Mouse (Mus musculus) leukemia stem cell, adult 10-12 weeks (primary cell): ENCODE data around the gene Rec8. TPM values are rescaled to one million over a fixed set of nuclear protein-coding genes. Genes with fewer than 3 reads are reported as not detected.

Experiments used
- polyA plus RNA-seq: library from polyadenylated mRNA; stranded (reverse); fragments of >175 nt; gene quantifications from 2 replicates; pipeline ENCODE4 v1.2.3, GENCODE M21; 2012; ENCODE audit warnings: low replicate concordance

Rec8 gene
- polyA plus RNA-seq: 7.8 and 19.7 TPM in 2 replicates

GRCm38 (mm10) chr14:55617822-55618221 lies at the start of gene Rec8:
TSS of gene Rec8 (plus strand) at chr14:55618037.

GRCm38 (mm10) chr14:55575302-55575701 lies 42.5 kb upstream of the Rec8 start, which contains the start of gene Fitm1:
TSS of gene Fitm1 (plus strand) at chr14:55575617.

GRCm38 (mm10) chr14:55577871-55578667 lies 39.8 kb upstream of the Rec8 start, which contains the start of gene Psme1:
TSS of gene Psme1 (plus strand) at chr14:55578123.

GRCm38 (mm10) chr14:55584702-55585565 lies 32.9 kb upstream of the Rec8 start, which contains the start of gene Emc9:
TSS of gene Emc9 (minus strand) at chr14:55585302.

DNA sequence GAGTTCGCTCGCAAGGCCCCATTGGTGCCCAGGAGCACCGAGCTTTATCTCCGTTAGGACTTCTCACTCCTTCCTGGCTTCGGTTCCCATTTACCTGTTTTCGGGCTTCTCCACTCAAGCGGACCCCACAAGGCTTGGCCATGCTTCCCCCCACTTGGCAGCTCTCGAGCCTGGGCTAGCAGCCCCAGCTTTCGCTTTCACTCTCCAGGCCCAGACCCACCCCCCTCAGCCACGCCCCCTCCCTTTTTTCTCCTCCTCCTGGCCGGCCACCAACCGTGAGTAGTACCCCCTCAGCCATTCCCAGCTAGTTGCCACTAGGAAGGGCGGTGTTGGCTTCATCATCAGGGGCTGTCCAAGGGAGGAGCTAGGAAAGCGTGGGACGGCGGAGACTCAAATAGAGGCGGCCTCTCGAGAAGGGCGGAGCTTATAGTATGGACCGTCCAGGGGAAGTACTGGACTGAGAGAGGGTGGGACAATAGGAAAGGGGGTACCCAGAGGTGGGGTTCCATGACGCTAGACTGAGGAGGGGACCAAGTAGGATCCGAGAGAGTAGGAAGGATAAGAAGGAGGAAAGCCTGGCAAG lies 27.0 kb upstream of the Rec8 start, which contains the start of gene Psme2:
Gene Psme2 (minus strand): TSS at position 366 of the 583 bp plus-strand sequence.

GRCm38 (mm10) chr14:55591331-55591891 lies 26.4 kb upstream of the Rec8 start, which contains the start of gene Rnf31:
TSS of gene Rnf31 (plus strand) at chr14:55591708.

DNA sequence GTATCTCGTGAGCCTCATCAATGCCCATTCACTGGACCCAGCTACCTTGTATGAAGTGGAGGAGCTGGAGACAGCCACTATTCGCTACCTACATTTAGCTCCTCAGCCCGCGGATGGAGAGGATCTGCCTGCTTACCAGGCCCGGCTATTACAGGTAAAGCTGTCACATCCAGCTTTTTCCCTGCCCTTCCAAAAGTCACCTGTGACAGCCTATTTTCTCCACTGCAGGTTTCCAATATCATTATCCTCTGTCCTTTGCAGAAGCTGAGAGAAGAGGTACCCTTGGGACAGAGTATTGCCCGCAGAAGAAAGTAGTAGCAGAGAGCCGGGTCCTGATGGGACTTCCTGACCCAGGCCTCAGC lies 14.6 kb upstream of the Rec8 start, which contains the start of gene Irf9:
Gene Irf9 (plus strand): TSS at position 301 of the 362 bp plus-strand sequence.

DNA sequence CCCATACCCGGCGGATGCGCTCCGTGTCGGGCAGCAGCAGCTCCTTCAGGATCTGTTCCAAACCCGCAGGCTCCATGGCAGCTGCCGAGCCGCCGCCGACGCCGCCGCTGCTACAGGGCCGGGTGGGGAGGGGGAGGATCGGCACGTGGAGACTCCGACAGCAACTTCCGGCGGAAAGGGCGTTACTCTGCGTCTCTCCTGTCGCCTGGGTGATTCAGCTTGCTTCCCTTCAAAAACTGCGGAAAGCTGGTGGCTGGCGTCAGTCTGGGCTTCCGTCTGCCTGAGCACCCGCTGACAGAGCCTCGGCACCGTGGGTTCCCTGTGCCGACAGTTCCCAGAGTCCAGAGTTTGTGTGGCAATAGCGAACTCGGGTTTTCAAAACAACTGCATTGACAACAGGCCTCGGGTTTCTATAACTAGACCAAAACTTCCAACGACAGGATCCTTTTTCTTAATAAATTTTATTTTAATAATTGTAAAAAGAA lies 17.7 kb downstream of the Rec8 start, which contains the start of gene Ipo4:
Gene Ipo4 (minus strand): TSS at position 435 of the 485 bp plus-strand sequence.

GRCm38 (mm10) chr14:55637795-55638194 lies 20.0 kb downstream of the Rec8 start, which contains the start of gene Gm49378:
TSS of gene Gm49378 (minus strand) at chr14:55637895.

GRCm38 (mm10) chr14:55643060-55643907 lies 25.4 kb downstream of the Rec8 start, which contains the start of gene Tm9sf1:
TSS of gene Tm9sf1 (minus strand) at chr14:55643806.

DNA sequence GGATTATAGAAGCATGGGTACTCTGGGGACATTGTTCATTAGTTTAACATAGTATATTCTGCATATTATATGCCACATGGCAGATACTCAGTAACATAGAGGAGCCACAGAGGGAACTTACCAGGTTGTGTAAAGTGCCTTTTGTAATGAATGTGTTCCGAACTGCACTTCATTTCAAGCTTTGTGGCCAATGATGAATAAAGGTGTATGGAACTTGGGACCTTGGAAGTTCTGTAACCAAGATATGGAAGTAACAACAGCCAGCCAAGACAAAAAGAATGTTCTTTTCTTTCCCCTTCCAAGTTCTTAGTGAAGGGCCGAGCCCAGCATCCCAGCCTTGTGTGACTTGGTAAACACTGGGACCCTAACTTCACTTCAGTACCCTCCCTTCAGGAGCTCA lies 32.0 kb downstream of the Rec8 start, which contains the start of gene Tssk4:
Gene Tssk4 (plus strand): TSS at position 301 of the 400 bp plus-strand sequence.

GRCm38 (mm10) chr14:55659960-55660573 lies 42.2 kb downstream of the Rec8 start, which contains the start of gene Mdp1:
TSS of gene Mdp1 (minus strand) at chr14:55660508.

DNA sequence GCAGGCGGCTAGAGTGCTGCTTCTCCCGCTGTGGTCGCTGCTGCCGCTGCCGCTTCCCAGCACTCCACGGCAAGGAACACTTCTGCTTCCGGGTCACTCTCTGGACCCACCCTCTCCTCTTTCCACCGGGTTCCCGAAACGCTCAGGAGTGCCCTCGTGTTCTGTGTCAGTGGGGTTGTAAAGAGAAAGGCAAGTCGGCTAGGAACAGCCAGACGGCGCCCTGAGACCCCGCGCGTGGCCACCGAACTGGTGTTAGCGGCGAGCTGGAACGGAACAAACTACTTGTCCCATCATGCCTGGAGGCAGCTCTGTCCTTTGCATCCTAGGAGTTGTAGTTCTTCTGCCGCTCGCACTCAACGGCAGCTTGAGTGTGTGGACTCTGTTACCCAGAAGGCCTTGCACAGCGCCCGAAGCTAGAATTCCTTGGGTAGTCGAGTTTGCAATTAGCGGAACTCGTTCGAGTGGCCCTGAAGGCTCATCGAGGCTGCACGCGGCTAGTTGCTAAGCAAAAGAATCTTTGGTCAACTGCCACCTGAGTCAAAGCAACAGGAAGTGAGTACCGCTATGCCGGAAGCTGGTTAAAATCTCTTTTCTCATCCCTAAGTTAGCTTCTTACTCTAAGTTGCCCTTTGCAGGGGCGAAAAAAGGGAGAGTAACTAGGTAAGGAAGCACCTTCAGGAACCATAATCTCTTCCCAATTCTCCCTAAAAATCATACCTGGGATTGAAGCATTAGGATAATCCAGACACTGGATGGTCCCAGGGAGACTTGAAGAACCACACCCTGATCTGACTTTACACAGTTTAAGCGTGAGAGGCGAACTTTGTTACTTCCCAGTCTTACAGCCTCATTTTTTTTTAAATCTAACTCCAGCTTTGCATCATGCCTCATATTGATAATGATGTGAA lies 54.2 kb downstream of the Rec8 start, which contains the start of the genes Gmpr2 and Nedd8:
Gene Gmpr2 (plus strand): TSS at position 109 of the 908 bp plus-strand sequence.
Gene Nedd8 (minus strand): TSS at position 292 of the 908 bp plus-strand sequence.

Other genes with a start within 250 kb of the Rec8 start
- 56.4 and 85.0 TPM in 2 replicates for gene Dhrs4, start 139.3 kb upstream of the Rec8 start, polyA plus RNA-seq
- 6.0 and 15.4 TPM in 2 replicates for gene Carmil3, start 127.4 kb upstream of the Rec8 start, polyA plus RNA-seq
- gene Cpne6, start 107.6 kb upstream of the Rec8 start, polyA plus RNA-seq: not detected in 2 replicates
- gene Nrl, start 93.1 kb upstream of the Rec8 start, polyA plus RNA-seq: 0.41 and 0.62 TPM in 2 replicates
- gene Pck2, start 77.8 kb upstream of the Rec8 start, polyA plus RNA-seq: 116 and 171 TPM in 2 replicates
- gene Dcaf11, start 58.0 kb upstream of the Rec8 start, polyA plus RNA-seq: 26.0 and 50.2 TPM in 2 replicates
- 0.97 and 1.7 TPM in 2 replicates for gene A730061H03Rik, start 57.6 kb upstream of the Rec8 start, polyA plus RNA-seq
- not detected in 2 replicates for gene Fitm1, start 42.4 kb upstream of the Rec8 start, polyA plus RNA-seq
- gene Psme1, start 39.9 kb upstream of the Rec8 start, polyA plus RNA-seq: 69.7 and 113 TPM in 2 replicates
- 25.0 and 35.4 TPM in 2 replicates for gene Emc9, start 32.7 kb upstream of the Rec8 start, polyA plus RNA-seq
- gene Psme2, start 26.9 kb upstream of the Rec8 start, polyA plus RNA-seq: 21.1 and 39.3 TPM in 2 replicates
- gene Rnf31, start 26.3 kb upstream of the Rec8 start, polyA plus RNA-seq: 31.7 and 39.6 TPM in 2 replicates
- 22.2 and 204 TPM in 2 replicates for gene Irf9, start 14.5 kb upstream of the Rec8 start, polyA plus RNA-seq
- gene Ipo4, start 17.9 kb downstream of the Rec8 start, polyA plus RNA-seq: 18.3 and 108 TPM in 2 replicates
- 18.9 TPM in 1 of 2 replicates, not detected in the other for gene Gm49378, start 19.9 kb downstream of the Rec8 start, polyA plus RNA-seq
- 20.7 and 31.5 TPM in 2 replicates for gene Tm9sf1, start 25.8 kb downstream of the Rec8 start, polyA plus RNA-seq
- 0.41 TPM in 1 of 2 replicates, not detected in the other for gene Tssk4, start 32.1 kb downstream of the Rec8 start, polyA plus RNA-seq
- gene Mdp1, start 42.5 kb downstream of the Rec8 start, polyA plus RNA-seq: 11.3 and 12.5 TPM in 2 replicates
- 3.1 and 25.0 TPM in 2 replicates for gene Gmpr2, start 53.9 kb downstream of the Rec8 start, polyA plus RNA-seq
- gene Nedd8, start 54.1 kb downstream of the Rec8 start, polyA plus RNA-seq: 32.6 and 33.7 TPM in 2 replicates
- 49.1 and 49.7 TPM in 2 replicates for gene Tinf2, start 63.8 kb downstream of the Rec8 start, polyA plus RNA-seq
- 4.5 and 11.0 TPM in 2 replicates for gene Tgm1, start 95.9 kb downstream of the Rec8 start, polyA plus RNA-seq
- 8.7 and 22.8 TPM in 2 replicates for gene Rabggta, start 104.2 kb downstream of the Rec8 start, polyA plus RNA-seq
- gene Dhrs1, start 127.7 kb downstream of the Rec8 start, polyA plus RNA-seq: 4.0 and 4.2 TPM in 2 replicates
- gene Nop9, start 127.7 kb downstream of the Rec8 start, polyA plus RNA-seq: 57.8 and 83.1 TPM in 2 replicates
- gene Cideb, start 140.4 kb downstream of the Rec8 start, polyA plus RNA-seq: not detected in 2 replicates
- 0.20 TPM in 1 of 2 replicates, not detected in the other for gene Ltb4r2, start 143.4 kb downstream of the Rec8 start, polyA plus RNA-seq
- gene Ltb4r1, start 147.9 kb downstream of the Rec8 start, polyA plus RNA-seq: 1.1 and 3.8 TPM in 2 replicates
- 1.5 and 1.8 TPM in 2 replicates for gene Adcy4, start 166.1 kb downstream of the Rec8 start, polyA plus RNA-seq
- gene Ripk3, start 170.8 kb downstream of the Rec8 start, polyA plus RNA-seq: 54.1 and 55.8 TPM in 2 replicates
- 0.20 and 0.88 TPM in 2 replicates for gene Nfatc4, start 205.1 kb downstream of the Rec8 start, polyA plus RNA-seq
- 0.07 and 0.18 TPM in 2 replicates for gene Nynrin, start 236.0 kb downstream of the Rec8 start, polyA plus RNA-seq